Mouse (Mus musculus) 3134 (cell line): Measurements from ENCODE around the gene Rcsd1.

Experiments
- DNase-seq: peaks from one replicate; pipeline ENCODE4 v3.0.0-alpha.2; 2011; ENCODE audit warnings: low spot score; ENCODE audit not compliant: insufficient read length; ENCODE audit errors: extremely low read depth

Gene Rcsd1

GRCm38 (mm10) chr1:165633345-165633744 is 76.2 kb downstream of the Rcsd1 start:
- no peak for DNase-seq

- no peak for DNase-seq
Measured at GRCm38 (mm10) chr1:165631136-165631535, 78.4 kb downstream of the Rcsd1 start.

- no peak for DNase-seq
Measured at GRCm38 (mm10) chr1:165629975-165630374, 79.6 kb downstream of the Rcsd1 start.

GRCm38 (mm10) chr1:165628603-165629002 is 81.0 kb downstream of the Rcsd1 start:
- DNase-seq = no peak

GRCm38 (mm10) chr1:165625896-165626295 is 83.7 kb downstream of the Rcsd1 start:
- DNase-seq = no peak

GRCm38 (mm10) chr1:165625058-165625457 is 84.5 kb downstream of the Rcsd1 start:
- DNase-seq = no peak

- no peak for DNase-seq
Measured at GRCm38 (mm10) chr1:165618201-165618624, 91.3 kb downstream of the Rcsd1 start.

GRCm38 (mm10) chr1:165617166-165617891 is 92.2 kb downstream of the Rcsd1 start:
- no peak for DNase-seq

- DNase-seq = no peak
Measured at GRCm38 (mm10) chr1:165616652-165617051, 92.9 kb downstream of the Rcsd1 start.

- DNase-seq = no peak
Measured at GRCm38 (mm10) chr1:165614793-165615192, 94.8 kb downstream of the Rcsd1 start.

GRCm38 (mm10) chr1:165613926-165614325 is 95.6 kb downstream of the Rcsd1 start:
- DNase-seq = no peak

- no peak for DNase-seq
Measured at GRCm38 (mm10) chr1:165612714-165613113, 96.8 kb downstream of the Rcsd1 start.

GRCm38 (mm10) chr1:165610321-165610999 is 99.1 kb downstream of the Rcsd1 start:
- no peak for DNase-seq

- no peak for DNase-seq
Measured at GRCm38 (mm10) chr1:165609495-165610320, 99.8 kb downstream of the Rcsd1 start.

GRCm38 (mm10) chr1:165608904-165609303 is 100.7 kb downstream of the Rcsd1 start:
- no peak for DNase-seq

- DNase-seq = no peak
Measured at GRCm38 (mm10) chr1:165605774-165606173, 103.8 kb downstream of the Rcsd1 start.

GRCm38 (mm10) chr1:165605108-165605507 is 104.4 kb downstream of the Rcsd1 start:
- DNase-seq = no peak

- no peak for DNase-seq
Measured at GRCm38 (mm10) chr1:165604203-165604602, 105.4 kb downstream of the Rcsd1 start.

GRCm38 (mm10) chr1:165603218-165603617 is 106.3 kb downstream of the Rcsd1 start:
- DNase-seq = no peak

- DNase-seq = no peak
Measured at GRCm38 (mm10) chr1:165601775-165602280, 107.7 kb downstream of the Rcsd1 start.
